Mouse (Mus musculus): ENCODE results near the gene Samd4.

Gene Samd4

GRCm38 (mm10) chr14:46955574-46956043 is 73.0 kb downstream of the Samd4 start:
- peak; percentile 44 for DNase-seq (ENCODE audit: low spot score)

- DNase-seq (ENCODE audit: low spot score): peak; percentile 63
Measured at GRCm38 (mm10) chr14:46956121-46956520, 73.5 kb downstream of the Samd4 start.

- DNase-seq (ENCODE audit: low spot score): no peak
Measured at GRCm38 (mm10) chr14:46959166-46959721, 76.6 kb downstream of the Samd4 start.

GRCm38 (mm10) chr14:46959831-46960230 is 77.2 kb downstream of the Samd4 start:
- DNase-seq (ENCODE audit: low spot score): no peak

DNA sequence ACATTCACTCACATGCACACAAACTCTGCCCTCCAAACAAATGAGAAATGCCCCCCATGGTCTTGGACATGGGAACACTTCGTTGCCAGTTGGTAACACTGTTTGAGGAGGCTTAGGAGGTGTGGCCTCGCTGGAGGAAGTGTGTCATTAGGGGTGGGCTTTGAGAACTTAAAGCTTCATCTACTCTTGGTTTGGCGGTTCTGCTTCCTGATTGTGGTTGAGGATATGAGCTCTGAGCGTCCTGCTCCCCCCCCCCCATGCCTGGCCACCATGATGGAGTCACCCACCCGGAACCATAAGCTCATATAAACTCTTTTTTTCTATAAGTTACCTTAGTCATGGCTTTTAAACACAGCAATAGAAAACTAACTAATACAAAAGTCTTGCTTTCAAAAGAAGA is 80.2 kb downstream of the Samd4 start:
- DNase-seq (ENCODE audit: low spot score): no peak

DNA sequence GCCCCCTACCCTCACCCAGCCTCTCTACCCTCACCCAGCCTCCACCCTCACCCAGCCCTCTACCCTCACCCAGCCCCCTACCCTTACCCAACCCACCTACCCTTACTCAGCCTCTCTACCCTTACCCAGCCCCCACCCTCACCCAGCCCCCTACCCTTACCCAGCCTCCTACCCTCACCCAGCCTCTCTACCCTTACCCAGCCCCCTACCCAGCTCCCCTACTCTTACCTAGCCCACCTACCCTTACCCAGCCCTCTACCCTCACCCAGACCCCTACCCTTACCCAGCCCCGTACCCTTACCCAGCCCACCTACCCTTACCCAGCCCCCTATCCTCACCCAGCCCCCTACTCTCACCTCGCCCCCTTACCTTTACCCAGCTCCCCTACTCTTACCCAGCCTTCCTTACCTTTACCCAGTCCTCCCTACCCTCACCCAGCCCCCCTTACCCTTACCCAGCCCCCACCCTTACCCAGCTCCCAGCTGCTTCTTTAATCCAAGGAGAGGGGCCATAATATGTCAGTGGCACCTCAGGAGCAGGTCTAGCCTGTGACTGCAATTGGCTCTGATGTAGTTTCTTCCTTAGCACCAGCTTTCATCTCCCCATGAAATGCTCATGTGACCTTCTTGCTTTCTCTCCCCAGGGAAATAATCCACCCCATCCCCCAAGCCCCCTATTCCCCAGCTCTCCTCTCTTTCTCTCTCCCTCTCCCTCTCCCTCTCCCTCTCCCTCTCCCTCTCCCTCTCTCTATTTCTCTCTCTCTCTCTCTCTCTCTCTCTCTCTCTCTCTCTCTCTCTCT is 81.6 kb downstream of the Samd4 start:
- no peak for DNase-seq (ENCODE audit: low spot score)

DNA sequence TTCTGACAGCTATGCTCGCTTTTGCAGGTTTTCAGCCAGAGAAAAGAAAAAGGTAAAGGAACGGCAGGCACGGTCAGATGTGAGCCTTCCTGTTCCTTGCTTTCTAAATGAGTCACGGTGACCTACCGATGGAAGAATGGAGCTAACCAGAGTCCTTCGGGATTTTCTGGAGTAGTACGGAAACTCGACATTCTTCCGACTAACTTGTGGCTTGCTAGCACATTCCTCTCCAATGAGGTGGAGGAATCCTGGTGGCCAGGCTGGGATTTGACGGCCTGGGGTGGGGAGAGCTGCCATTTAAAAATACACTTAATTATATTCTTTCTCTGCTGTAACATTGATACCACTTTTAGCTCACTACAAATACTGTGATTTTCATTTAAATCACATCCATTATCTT is 83.6 kb downstream of the Samd4 start:
- DNase-seq (ENCODE audit: low spot score): peak; percentile 28

- no peak for DNase-seq (ENCODE audit: low spot score)
Measured at GRCm38 (mm10) chr14:46968046-46968445, 85.4 kb downstream of the Samd4 start.

GRCm38 (mm10) chr14:46970673-46971072 is 88.0 kb downstream of the Samd4 start:
- DNase-seq (ENCODE audit: low spot score): no peak

GRCm38 (mm10) chr14:46971802-46972201 is 89.1 kb downstream of the Samd4 start:
- DNase-seq (ENCODE audit: low spot score): no peak

DNA sequence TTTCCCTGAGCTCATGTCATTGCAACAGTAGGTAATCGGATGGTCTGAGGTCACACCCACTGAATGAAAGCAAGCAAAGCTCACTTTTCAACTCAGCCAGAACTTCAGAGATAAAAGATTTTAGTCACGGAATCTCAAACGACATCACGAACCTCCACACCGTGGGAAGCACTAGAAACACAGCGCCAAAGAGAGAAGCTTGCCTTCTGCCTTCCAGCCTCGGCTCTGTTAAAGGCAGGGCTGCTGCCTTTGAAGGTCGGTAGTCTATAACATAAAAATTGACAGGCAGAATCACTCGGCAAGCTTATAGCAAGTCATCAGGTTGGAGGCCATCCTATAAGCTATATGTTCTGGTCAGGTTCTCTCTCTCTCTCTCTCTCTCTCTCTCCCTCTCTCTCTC is 92.2 kb downstream of the Samd4 start:
- no peak for DNase-seq (ENCODE audit: low spot score)

DNA sequence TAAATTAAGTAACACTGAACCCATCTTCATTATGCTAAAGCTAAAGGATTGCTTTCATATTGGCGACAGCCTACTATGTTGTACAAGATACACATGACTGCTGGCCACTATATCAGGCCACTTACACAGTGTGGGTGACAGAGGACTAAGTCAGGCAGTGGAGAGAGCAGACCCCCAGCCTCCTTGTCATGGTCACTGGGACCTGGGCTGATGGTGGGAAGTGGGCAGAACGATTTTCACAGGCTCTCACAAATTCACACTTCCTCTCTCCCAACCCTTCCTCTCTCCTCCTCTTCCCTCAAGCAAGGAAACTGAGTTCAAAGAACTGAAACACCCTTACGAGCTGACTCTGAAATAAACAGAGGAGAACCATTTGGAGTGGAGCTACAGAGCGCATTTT is 93.3 kb downstream of the Samd4 start:
- no peak for DNase-seq (ENCODE audit: low spot score)

- DNase-seq (ENCODE audit: low spot score): no peak
Measured at GRCm38 (mm10) chr14:46976712-46977111, 94.1 kb downstream of the Samd4 start.

DNA sequence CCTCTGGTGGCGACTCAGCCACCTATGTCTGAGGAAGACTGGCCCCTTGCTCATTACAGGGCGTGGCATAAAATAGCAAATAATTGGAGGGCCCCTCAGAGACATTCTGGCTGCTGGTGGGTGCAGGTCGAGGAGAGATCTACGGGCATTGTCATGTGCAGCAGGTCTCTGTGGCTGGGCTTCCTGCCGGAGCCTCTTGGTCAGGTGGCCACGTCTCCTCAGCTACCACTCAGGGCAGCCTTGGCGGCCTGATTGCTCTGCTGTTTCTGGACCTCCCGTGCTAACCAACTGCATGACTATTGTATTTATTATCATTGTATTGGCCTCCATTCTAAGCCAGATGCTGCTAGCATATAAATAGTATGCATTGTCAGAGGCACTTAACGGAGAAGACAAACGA is 95.0 kb downstream of the Samd4 start:
- DNase-seq (ENCODE audit: low spot score): no peak

- no peak for DNase-seq (ENCODE audit: low spot score)
Measured at GRCm38 (mm10) chr14:46979172-46979571, 96.5 kb downstream of the Samd4 start.

- DNase-seq (ENCODE audit: low spot score): no peak
Measured at GRCm38 (mm10) chr14:46980736-46981438, 98.2 kb downstream of the Samd4 start.

- no peak for DNase-seq (ENCODE audit: low spot score)
Measured at GRCm38 (mm10) chr14:46982106-46982505, 99.5 kb downstream of the Samd4 start.

- no peak for DNase-seq (ENCODE audit: low spot score)
Measured at GRCm38 (mm10) chr14:46984542-46985125, 102.0 kb downstream of the Samd4 start.

DNA sequence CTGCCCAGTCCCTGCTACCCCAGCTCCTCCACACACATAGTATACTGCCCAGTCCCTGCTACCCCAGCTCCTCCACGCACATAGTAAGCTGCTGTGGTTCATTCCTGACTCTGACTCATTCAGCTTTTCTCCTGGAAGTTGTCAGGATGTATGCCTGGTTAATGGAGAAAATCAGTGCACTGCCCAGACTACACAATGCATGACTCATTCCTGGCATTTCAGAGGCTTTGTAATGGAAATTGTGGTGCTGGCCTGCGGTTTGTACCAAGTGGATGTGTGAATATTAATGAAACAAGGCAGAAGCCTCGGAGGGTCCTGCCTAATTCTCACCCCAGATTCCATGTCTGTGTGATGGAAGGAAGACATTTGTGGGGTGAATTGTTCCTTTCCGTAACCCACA is 107.0 kb downstream of the Samd4 start:
- peak; percentile 76 for DNase-seq (ENCODE audit: low spot score)

DNA sequence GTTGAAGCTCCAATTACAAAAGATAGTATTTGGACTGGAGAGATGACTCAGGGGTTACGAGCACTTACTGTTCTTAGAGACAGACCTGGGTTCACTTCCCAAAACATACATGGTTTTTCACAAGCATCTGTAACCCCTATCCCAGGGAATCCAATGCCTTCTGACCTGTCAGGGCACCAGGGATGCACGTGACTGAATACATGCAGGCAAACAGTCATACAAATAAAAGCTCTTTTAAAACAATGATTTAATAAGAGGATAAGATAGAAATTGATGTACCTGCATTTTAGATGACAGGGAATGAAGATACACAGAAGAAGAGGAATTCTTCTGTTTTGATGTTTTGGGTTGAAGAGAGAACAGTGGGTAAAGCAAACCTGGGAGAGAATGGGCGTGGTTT is 107.8 kb downstream of the Samd4 start:
- no peak for DNase-seq (ENCODE audit: low spot score)

DNA sequence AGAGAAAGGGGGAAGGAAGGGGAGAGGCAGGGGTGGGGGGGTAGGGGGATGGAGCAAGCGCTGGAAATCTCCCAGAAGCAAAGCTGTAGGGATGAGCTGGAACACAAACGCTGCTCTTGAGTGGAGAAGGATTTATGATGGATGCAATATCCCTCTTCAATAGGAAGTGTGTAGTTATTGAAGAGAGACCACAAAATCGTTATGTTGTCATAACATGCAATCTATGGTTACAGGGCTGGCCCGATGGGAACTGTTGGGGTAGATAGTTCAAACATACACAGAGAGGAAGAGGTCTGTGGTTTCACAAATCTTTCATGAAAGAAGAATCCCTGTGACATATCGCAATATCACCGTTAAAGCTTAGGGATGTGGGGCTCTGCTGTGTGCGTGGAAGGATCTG is 112.0 kb downstream of the Samd4 start:
- DNase-seq (ENCODE audit: low spot score): no peak

GRCm38 (mm10) chr14:46999321-47000025 is 116.8 kb downstream of the Samd4 start:
- no peak for DNase-seq (ENCODE audit: low spot score)

Data from embryo, embryonic 10.5 days (tissue).